Mouse (Mus musculus): ENCODE results near the gene Olfr104-ps.

GRCm38 (mm10) chr17:37359282-37359681 lies at the start of gene Olfr104-ps:
- TF ChIP-seq CTCF (IDR thresholded peaks at IDR 0.05; ENCODE audit: low read depth) (no peak), EP300 (IDR thresholded peaks at IDR 0.05; ENCODE audit: low read depth) (no peak)
